Mouse (Mus musculus) heart, adult 18-20 months (tissue): ENCODE measurements around the gene Slc16a14. TPM values are rescaled to one million over a fixed set of nuclear protein-coding genes. Genes with fewer than 3 reads are reported as not detected.

Source experiments
- DNase-seq, 2 experiments: peaks; one replicate each; pipeline ENCODE4 v3.0.0; 2021 to 2022; ENCODE audit warnings: mixed read lengths in 1 of 2
- total RNA-seq, 2 experiments: library from RNA; stranded (reverse); gene quantifications; 2 replicates each; pipeline ENCODE4 v1.2.3; 2021

Slc16a14 gene
- total RNA-seq, 2 experiments from 2014 or later: 0.35 to 0.36 TPM

DNA sequence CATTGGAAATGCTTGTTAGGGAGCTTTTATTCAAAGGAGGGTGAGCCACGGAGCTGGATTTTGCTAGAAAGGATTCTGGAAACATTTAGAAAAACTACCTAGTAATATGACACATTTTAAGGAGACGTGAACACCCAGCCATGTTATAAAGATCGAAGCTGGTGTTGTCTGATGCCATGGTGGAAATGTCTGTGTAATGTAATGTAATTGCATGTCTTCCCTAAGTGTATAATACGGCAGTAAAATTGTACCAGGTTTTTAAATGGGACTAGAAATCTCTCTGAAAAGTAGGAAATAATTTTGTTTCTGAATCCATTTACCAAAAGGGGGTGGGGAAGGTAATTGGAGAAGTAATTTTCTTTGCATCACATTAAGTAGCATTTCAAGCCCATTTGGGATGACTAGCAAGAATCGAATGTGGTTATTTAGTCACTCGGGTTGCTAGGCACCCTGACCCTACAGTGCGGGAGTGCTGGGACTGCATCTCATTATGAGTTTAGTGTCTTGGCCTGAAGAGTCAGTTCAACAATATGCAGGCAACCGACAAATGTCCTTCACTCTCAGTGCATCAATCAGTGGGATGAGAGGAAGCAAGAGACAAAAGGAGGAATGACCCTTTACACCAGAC lies 24.6 kb downstream of the Slc16a14 start:
- DNase-seq: no peak

DNA sequence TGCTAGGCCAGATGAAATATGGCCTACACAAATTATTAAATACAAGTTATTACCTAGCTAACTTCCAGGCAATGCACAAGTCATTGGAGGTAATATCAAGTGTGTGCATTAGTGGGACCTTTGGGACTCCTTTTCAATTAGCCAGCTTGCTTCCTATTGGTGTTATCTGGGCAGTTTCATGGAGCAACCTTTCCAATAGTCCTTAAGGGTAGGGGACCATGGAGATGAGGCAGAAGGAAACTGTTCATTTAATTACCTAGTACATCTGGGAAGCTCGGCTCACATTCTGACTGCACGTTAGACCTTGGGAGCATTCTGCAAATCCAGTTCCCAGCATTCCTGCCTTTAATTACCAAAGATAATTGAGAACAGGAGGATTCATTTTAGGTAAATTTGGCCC lies 30.5 kb downstream of the Slc16a14 start:
- no peak for DNase-seq

DNA sequence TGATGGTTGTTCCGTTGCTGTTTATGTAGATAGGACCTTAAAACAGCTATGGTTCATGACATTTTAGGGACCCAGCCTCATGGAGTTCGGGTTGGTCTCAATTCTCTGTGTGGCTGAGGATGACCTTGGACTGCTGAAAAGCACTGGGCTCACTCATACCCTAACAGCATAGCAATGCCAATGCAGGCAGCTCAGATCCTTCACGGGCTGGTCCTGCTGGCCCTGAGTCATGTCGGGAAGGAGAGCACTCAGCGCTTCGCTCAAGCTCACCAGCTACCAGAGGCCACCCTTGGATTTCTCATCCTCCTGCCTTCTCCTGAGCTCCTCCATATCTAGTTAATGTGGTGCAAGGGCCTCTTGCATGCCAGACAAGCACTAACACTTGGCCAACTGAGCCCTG lies 35.8 kb downstream of the Slc16a14 start:
- DNase-seq: no peak

DNA sequence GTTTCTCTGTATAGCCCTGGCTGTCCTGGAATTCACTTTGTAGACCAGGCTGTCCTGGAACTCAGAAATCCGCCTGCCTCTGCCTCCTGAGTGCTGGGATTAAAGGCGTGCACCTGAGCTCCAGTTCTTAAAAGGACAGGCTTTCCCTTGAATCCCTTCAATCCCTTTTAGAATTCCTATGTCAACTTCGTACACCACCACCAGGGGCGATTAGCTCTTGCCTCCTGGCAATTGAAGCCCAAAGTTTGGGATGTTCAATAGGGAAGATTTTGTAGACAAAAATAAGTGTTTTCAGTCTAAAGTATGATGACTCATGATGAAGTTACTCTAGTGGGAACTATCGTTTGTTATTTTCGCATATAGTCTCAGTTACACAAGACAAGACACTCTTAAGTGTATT lies 37.6 kb downstream of the Slc16a14 start:
- DNase-seq: no peak

- no peak for DNase-seq
These were observed 43.2 kb downstream of the Slc16a14 start for GRCm38 (mm10) chr1:84891746-84892145.

- DNase-seq: no peak
These were observed 44.4 kb downstream of the Slc16a14 start for GRCm38 (mm10) chr1:84890503-84890902.

DNA sequence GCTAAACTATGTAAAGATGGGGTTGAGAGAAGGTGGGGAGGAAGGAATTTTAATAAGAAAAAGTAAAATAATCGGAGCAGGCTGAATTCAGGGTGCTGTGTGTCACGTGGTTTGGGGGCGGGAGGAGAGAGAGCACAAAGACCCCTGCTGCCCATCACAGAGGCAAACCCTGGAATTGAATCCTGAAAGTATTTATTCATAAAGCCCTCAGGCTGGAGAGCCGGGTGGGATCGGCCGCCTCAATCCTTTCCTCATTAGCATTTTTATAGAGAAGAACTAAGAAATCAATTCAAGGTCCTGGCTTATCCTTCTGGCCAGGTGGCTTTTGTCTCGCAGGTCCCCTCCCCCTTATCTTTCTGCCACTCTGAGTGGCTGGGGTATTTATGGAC lies 44.9 kb downstream of the Slc16a14 start:
- no peak for DNase-seq

DNA sequence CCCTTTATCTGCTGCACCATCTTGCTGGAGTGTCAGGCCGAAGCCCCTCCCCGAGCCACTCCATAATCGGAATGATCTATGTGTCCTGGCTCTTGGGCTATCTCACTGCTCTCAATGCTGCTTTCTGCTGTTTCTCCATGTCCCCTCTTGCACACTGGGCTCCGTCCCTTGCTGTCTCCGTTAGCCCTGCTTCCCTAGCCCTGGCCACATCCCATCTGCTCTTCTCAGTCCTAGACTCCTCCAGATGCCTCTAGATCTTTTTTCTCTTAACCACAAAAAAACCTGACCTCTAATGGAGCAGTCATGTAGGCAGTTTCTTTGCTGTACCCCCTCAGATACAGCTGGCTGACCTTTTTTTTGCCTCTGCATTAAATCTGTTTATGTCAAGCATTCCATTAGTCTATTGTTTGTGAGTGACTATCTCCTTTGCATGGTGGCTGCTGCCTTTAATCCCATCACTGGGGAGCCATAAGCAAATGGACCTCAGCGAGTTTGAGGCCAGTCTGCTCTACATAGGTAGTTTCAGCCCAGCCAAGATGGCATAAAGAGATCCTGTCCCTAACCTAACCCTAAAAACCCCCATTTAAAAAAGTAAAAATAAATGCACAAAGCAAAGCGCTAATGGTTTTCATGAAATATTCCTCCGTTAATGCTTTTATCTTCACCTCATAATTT lies 45.5 kb downstream of the Slc16a14 start:
- no peak for DNase-seq

GRCm38 (mm10) chr1:84885921-84886320 lies 49.0 kb downstream of the Slc16a14 start:
- DNase-seq: no peak

DNA sequence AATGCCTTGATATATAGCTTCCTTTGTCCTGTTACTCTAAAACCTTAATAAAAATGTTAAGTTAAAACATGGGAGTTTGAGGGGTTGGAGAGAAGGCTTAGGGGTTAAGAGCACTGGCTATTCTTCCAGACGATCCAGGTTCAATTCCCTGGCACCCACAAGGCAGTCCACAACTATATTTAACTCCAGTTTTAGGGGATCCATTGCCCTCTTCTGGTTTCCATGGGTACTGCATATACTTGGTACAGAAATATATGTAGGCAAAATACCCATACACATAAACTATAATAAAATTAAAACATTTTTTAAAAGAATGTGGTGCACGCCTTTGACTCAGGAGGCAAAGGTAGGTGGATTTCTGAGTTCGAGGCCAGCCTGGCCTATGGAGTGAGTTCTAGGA lies 49.8 kb downstream of the Slc16a14 start:
- DNase-seq: peak; percentile 7 to 31

- DNase-seq: no peak
These were observed 51.0 kb downstream of the Slc16a14 start for GRCm38 (mm10) chr1:84883889-84884288.

- no peak for DNase-seq
These were observed 52.0 kb downstream of the Slc16a14 start for GRCm38 (mm10) chr1:84882937-84883336.

DNA sequence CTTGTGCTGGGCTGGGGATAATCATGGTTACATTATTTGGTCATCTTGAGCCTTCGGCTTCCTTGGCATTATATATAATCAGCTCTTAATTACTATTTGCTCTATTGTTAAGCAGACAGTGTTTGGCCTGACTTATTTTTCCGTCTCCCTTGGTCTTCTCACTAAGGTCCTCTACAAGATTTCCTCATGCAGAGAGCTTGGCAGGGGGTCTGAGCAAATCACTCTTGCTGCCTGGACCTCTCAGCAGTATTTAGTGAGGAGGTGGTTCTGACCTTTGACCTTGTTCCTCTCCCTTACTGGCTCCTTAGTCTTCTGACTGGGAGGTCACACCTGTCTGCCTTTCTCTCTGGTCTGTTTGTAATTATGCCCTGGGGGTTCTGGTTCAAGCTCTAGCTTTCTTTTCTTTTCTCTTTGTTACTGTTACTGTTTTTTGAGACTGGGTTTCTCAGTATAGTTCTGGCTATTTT lies 52.8 kb downstream of the Slc16a14 start:
- DNase-seq: no peak

- peak; percentile 5 to 21 for DNase-seq
These were observed 53.5 kb downstream of the Slc16a14 start for GRCm38 (mm10) chr1:84881248-84882065.

DNA sequence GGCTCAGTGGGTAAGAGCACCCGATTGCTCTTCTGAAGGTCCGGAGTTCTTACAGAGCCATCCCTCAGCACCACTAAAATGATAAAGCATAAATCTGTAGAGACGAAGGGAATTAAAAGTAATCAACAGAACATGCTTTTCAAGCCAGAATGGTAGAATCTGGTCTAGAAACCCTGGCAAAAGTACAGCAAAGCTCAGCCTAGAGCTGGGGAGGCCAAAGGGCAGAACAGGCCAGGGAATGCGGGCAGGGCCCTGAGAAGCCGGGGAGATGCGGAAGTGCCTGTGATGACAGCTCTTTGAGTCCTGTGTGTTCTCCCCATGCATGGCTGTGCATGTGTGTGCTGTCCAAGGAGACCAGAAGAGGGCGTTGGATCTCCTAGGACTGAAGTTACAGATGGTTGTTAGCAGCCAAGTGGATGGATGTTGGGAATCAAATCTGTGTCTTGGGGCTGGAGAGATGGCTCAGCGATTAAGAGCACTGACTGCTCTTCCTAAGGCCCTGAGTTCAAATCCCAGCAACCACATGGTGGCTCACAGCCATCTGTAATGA lies 55.3 kb downstream of the Slc16a14 start:
- DNase-seq: no peak

- DNase-seq: no peak
These were observed 57.3 kb downstream of the Slc16a14 start for GRCm38 (mm10) chr1:84877590-84877989.

- DNase-seq: no peak
These were observed 62.0 kb downstream of the Slc16a14 start for GRCm38 (mm10) chr1:84872939-84873338.

DNA sequence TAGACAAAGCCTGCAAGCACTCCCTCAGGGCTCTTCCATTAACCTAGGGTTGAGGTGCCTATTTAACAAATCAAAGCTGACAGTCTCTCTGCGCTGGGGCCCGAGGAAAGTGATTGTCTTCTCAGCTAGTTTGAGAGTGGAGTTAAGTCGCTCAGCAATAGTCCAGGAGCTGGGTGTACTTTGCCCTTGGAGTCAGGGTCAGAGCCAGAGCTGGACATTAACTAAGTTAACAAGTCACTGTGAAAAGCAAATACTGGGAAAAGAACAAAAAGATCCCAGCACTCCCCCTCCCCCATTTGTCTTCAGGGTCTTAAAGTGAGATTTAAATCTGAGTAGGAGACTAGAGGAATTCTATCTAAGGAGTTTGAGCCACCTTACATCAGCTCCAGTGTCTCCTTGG lies 62.8 kb downstream of the Slc16a14 start:
- no peak for DNase-seq

GRCm38 (mm10) chr1:84871131-84871530 lies 63.8 kb downstream of the Slc16a14 start:
- DNase-seq: no peak

GRCm38 (mm10) chr1:84869498-84869897 lies 65.4 kb downstream of the Slc16a14 start:
- no peak for DNase-seq

- no peak for DNase-seq
These were observed 66.1 kb downstream of the Slc16a14 start for GRCm38 (mm10) chr1:84868841-84869240.

DNA sequence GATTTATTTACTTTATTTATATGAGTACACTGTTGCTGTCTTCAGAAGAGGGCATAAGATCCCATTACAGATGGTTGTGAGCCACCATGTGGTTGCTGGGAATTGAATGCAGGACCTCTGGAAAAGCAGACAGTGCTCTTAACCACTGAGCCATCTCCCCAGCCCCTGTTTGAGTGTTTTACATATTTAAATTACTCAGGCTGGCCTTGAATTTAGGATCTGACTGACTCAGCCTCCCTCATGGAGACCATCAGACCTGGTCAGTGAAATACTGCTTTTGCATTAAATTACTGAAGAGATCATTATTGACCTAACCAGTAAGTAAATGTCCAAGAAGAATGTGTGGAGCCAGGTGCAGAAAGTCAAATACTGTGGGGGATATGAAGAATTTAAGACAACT lies 66.6 kb downstream of the Slc16a14 start:
- no peak for DNase-seq

GRCm38 (mm10) chr1:84866706-84867230 lies 68.2 kb downstream of the Slc16a14 start:
- DNase-seq: no peak
